17 mouse cellular contexts compared by ENCODE assay signal in genomic region chr11:62990811-62991210, GRCm38 (mm10). TPM values are rescaled to one million over a fixed set of nuclear protein-coding genes. Genes with fewer than 3 reads are reported as not detected.
A peak's percentile ranks its signal among the peaks of the same experiment; 100 is the strongest.
DNase-seq lines count a peak whose midpoint lies in the region.
"Had no signal": no experiment of that assay in that cellular context is flagged by ENCODE, and none has a peak within 500 bp of the region (broad histone marks: within the 10 kb centered on the region; RNA-seq: fewer than 3 reads in every experiment).

No protein-coding gene starts in this region.

- intact Hi-C loops in left cerebral cortex, postnatal 4 days (cut with DNase I): no loop called here

- DNase-seq in cerebellum, postnatal 10 days: peak; percentile 25 to 33
- DNase-seq in cerebellum, adult 9-11 months: no peak
- peak; percentile 48 for DNase-seq in lung, postnatal 14 days
- DNase-seq in lung, postnatal 4 days: no peak
- DNase-seq in 3T3-L1 (ENCODE audit: low read depth, low spot score): peak; percentile 54
- peak; percentile 52 for DNase-seq in testis, postnatal 14 days (ENCODE audit: low spot score)
- DNase-seq in left cerebral cortex, postnatal 4 days: no peak
- DNase-seq: adrenal gland, postnatal 25 days; cerebellum, adult 18-20 months; cerebellum, postnatal 14 days; embryo, embryonic 11 days; gastrocnemius, postnatal 14 days; heart, postnatal 36 days had no signal

RNA-seq across cellular contexts. Expression of gene Cdrt4, which starts 39.8 kb away (rescaled TPM):
- not detected for total RNA-seq in left cerebral cortex, postnatal 4 days (2021)
- total RNA-seq: adrenal gland, adult 18-20 months; adrenal gland, postnatal 25 days; common myeloid progenitor, adult 5-6 weeks; gastrocnemius, adult 18-20 months; gastrocnemius, postnatal 14 days; heart, postnatal 36 days; MEL had no signal

Comparison
In these comparisons a context has a peak if more than half of its experiments do, and no peak if none do; other contexts are left out.
1. DNase-seq: peak in cerebellum, postnatal 10 days (2 of 2), lung, postnatal 14 days (single experiment), 3T3-L1 (single experiment) and testis, postnatal 14 days (single experiment); none in cerebellum, adult 9-11 months (single experiment), lung, postnatal 4 days (0 of 2) and left cerebral cortex, postnatal 4 days (single experiment).